Mouse (Mus musculus) intestine, embryonic 16.5 days (tissue): Measurements from ENCODE around the gene Snx1. TPM values are rescaled to one million over a fixed set of nuclear protein-coding genes. Genes with fewer than 3 reads are reported as not detected.

Experiments used
- ATAC-seq: fragments of 200-750 bp; cut with Nextera tagmentation; 2 replicates; pipeline ENCODE4 v1.8.0; 2017; ENCODE audit warnings: moderate TSS enrichment, moderate library complexity
- H3K27ac ChIP-seq: fragments of 300-500 bp; sonication (generic); 2 replicates; pipeline ENCODE4 v1.5.1; 2014; ENCODE audit warnings: mild to moderate bottlenecking, low read length
- H3K27me3 ChIP-seq: fragments of 300-500 bp; sonication (generic); replicated peaks from 2 replicates; pipeline ENCODE4 v1.6.1; 2014; ENCODE audit warnings: low read length, control low read depth, mixed read lengths; ENCODE audit not compliant: control insufficient read depth, insufficient read depth
- H3K36me3 ChIP-seq: fragments of 300-500 bp; sonication (generic); 2 replicates; pipeline ENCODE4 v1.6.1; 2014; ENCODE audit warnings: low read length, control low read depth; ENCODE audit not compliant: control insufficient read depth, insufficient read depth
- H3K4me1 ChIP-seq: fragments of 300-500 bp; sonication (generic); 2 replicates; pipeline ENCODE4 v1.6.1; 2014; ENCODE audit warnings: low read length, control low read depth, mixed read lengths; ENCODE audit not compliant: control insufficient read depth, insufficient read depth
- H3K4me2 ChIP-seq: fragments of 300-500 bp; sonication (generic); 2 replicates; pipeline ENCODE4 v1.6.1; 2014; ENCODE audit warnings: low read depth, low read length, control low read depth
- H3K4me3 ChIP-seq: fragments of 300-500 bp; sonication (generic); 2 replicates; pipeline ENCODE4 v1.5.1; 2014; ENCODE audit warnings: mild to moderate bottlenecking, low read length
- H3K9ac ChIP-seq: fragments of 300-500 bp; sonication (generic); 2 replicates; pipeline ENCODE4 v1.6.1; 2014; ENCODE audit warnings: low read depth, low read length
- H3K9me3 ChIP-seq: fragments of 300-500 bp; sonication (generic); 2 replicates; pipeline ENCODE4 v1.6.1; 2016; ENCODE audit warnings: low read length, control low read depth; ENCODE audit not compliant: control insufficient read depth
- WGBS: fragments of 180-500 bp; shearing (Covaris S2); extraction: QIAGEN DNeasy Blood & Tissue Kit; methylation state at CpG from one replicate; pipeline ENCODE4 v1.1.7; 2014; 5-methylcytosine and 5-hydroxymethylcytosine counted together
- polyA plus RNA-seq: library from polyadenylated mRNA; unstranded; fragments of >200 nt; fragmentation: Nextera tagmentation; extraction: Ambion mirVana; gene quantifications from 2 replicates; pipeline ENCODE4 v1.2.1, GENCODE M21; 2015

Snx1 gene
- polyA plus RNA-seq, 1 experiment from 2014 or later: 149 TPM

GRCm38 (mm10) chr9:66067542-66067941 lies 58.8 kb downstream of the Snx1 start:
- peaks cover 11% of the 10 kb centered on the region for H3K27me3 ChIP-seq
- H3K4me3 ChIP-seq: no peak overlapping the region
- H3K36me3 ChIP-seq: peaks cover 32% of the 10 kb centered on the region
- WGBS: 35% methylated on average over 5 of the region's 5 CpGs
- H3K9me3 ChIP-seq: no peaks in the 10 kb centered on the region
- no peak for ATAC-seq
- H3K4me2 ChIP-seq: no peak overlapping the region
- no peak overlapping the region for H3K9ac ChIP-seq
- peaks cover 7% of the 10 kb centered on the region; the same call in 1 of the 2 replicates for H3K4me1 ChIP-seq
- H3K27ac ChIP-seq: no peak overlapping the region

DNA sequence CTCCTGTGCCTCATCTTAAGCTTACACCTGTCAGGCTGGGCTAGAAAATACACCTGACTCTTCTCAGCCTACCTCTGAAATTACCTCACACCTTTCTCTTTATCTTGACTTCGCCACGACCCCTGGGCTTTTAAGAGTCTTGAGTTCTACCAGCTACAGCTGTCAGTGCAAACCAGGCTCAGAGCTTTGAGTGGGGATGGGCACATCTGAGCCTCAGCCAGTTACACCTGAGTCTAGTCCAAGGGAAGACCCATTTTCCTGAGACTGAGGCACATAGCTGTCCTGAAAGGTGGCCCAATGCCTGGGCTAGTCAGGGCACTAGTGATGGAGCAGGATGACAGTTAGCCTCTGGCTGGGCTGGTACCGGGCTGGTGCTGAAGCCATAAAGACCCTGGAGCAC lies 59.6 kb downstream of the Snx1 start:
- no peak overlapping the region for H3K9ac ChIP-seq
- peaks cover 7% of the 10 kb centered on the region for H3K4me1 ChIP-seq
- H3K4me2 ChIP-seq: no peak overlapping the region
- peaks cover 32% of the 10 kb centered on the region for H3K36me3 ChIP-seq
- ATAC-seq: no peak
- 84% methylated on average over 3 of the region's 3 CpGs for WGBS
- H3K27me3 ChIP-seq: peaks cover 11% of the 10 kb centered on the region
- H3K27ac ChIP-seq: no peak overlapping the region
- H3K4me3 ChIP-seq: no peak overlapping the region
- no peaks in the 10 kb centered on the region for H3K9me3 ChIP-seq

DNA sequence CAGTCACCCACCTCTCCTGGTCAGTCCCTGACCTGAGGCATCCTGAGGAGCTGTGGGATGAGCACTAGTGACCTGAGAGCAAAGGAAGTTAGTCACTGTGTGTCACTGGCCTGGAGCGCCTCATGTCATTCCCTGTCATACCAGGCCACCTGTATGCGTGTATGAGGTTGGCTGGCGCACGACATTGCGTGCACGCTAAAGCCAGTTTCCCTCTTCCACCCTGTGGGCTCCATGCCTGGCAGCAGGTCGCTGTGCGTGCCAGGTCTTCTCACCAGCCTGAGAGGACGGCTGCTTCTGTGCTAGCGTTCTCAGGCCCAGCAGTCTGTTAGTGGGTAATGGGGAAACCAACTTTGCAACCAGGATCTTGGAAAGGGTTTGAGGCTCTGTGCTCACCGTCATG lies 62.1 kb downstream of the Snx1 start:
- H3K4me1 ChIP-seq: peaks cover 18% of the 10 kb centered on the region
- H3K27me3 ChIP-seq: peaks cover 11% of the 10 kb centered on the region
- H3K27ac ChIP-seq: no peak overlapping the region
- H3K36me3 ChIP-seq: peaks cover 32% of the 10 kb centered on the region
- no peak overlapping the region for H3K4me2 ChIP-seq
- 95% methylated on average over 11 of the region's 11 CpGs for WGBS
- no peaks in the 10 kb centered on the region for H3K9me3 ChIP-seq
- H3K4me3 ChIP-seq: no peak overlapping the region
- H3K9ac ChIP-seq: no peak overlapping the region
- ATAC-seq: no peak

DNA sequence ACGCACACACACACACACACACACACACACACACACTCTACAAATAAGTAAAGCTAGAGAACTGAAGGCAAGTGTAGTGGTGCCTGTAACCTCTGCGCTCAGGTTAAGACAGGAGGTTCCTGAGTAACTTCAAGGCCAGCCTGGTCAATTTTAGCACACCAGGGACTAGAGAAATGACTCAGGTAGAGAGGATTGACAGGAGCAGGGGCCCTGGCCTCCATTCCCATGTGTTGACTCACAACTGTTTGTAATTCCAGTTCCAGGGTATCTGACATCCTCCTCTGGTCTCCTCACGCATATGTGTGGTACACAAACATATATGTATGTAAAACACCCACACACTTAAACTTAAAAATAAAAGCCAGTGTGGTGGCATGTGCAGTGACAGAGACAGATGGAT lies 62.9 kb downstream of the Snx1 start:
- no peaks in the 10 kb centered on the region for H3K9me3 ChIP-seq
- H3K27ac ChIP-seq: no peak overlapping the region
- peaks cover 16% of the 10 kb centered on the region for H3K4me1 ChIP-seq
- peaks cover 32% of the 10 kb centered on the region for H3K36me3 ChIP-seq
- WGBS: 89% methylated on average over 3 of the region's 3 CpGs
- no peak overlapping the region for H3K9ac ChIP-seq
- peaks cover 10% of the 10 kb centered on the region for H3K27me3 ChIP-seq
- no peak overlapping the region for H3K4me3 ChIP-seq
- no peak for ATAC-seq
- no peak overlapping the region for H3K4me2 ChIP-seq

DNA sequence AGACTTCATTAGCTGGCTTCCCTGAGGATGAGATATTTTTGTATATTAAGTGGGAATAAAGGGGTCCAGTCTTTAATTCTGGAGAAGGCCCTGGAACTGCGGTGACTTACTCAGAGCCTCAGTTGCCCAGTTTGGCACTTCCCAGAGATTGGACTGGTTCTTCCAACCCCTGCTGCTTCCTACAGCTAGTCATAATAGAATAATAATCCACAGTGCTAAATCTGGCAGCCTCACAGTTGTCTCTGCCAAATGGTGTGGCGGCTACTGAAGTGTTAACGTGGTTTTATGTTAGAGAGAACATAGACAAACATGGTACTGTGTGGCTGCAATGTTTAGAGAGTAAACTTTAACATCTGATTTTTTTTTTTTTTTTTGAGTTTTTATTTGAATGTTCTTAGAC lies 64.7 kb downstream of the Snx1 start:
- Histone ChIP-seq H3K27ac (no peak overlapping the region), H3K9ac (peak overlapping the region; percentile 89), H3K9me3 (no peaks in the 10 kb centered on the region), H3K4me1 (peaks cover 16% of the 10 kb centered on the region), H3K4me2 (peak overlapping the region; percentile 89), H3K27me3 (no peaks in the 10 kb centered on the region), H3K36me3 (peaks cover 30% of the 10 kb centered on the region), H3K4me3 (peak overlapping the region; percentile 88; the same call in 1 of the 2 replicates)
- 81% methylated on average over 3 of the region's 3 CpGs for WGBS
- no peak for ATAC-seq

DNA sequence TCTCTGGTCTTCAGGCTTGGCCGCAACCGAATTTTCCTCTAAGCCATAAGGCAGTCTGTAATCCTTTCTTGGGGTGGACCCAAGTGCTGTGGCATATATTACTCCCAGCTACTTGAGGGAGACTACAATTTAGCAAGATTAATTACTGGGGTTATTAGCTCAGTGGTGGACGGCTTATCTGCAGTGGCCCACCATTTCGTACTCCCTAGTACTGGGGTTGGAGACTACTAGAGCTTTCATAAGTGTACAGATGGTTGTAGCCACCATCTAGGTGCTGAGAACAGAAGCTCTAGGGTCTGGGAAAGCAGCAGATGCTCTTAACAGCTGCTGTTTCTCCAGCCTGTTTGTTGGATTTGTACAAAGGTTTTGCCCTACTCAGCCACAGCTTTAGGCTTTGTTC lies 65.4 kb downstream of the Snx1 start:
- H3K9ac ChIP-seq: peak overlapping the region; percentile 89
- no peaks in the 10 kb centered on the region for H3K9me3 ChIP-seq
- WGBS: 15% methylated on average over 4 of the region's 4 CpGs
- H3K36me3 ChIP-seq: peaks cover 24% of the 10 kb centered on the region
- no peaks in the 10 kb centered on the region for H3K27me3 ChIP-seq
- H3K27ac ChIP-seq: no peak overlapping the region
- no peak for ATAC-seq
- H3K4me1 ChIP-seq: peaks cover 16% of the 10 kb centered on the region
- peak overlapping the region; percentile 88 for H3K4me3 ChIP-seq
- H3K4me2 ChIP-seq: peak overlapping the region; percentile 89

GRCm38 (mm10) chr9:66060308-66060647 lies 66.1 kb downstream of the Snx1 start:
- peak; percentile 68 for ATAC-seq
- Histone ChIP-seq H3K4me3 (peak overlapping the region; percentile 88), H3K4me1 (peaks cover 16% of the 10 kb centered on the region), H3K9ac (peak overlapping the region; percentile 89), H3K27me3 (no peaks in the 10 kb centered on the region), H3K27ac (peak overlapping the region; percentile 70), H3K4me2 (peak overlapping the region; percentile 89), H3K36me3 (peaks cover 17% of the 10 kb centered on the region), H3K9me3 (no peaks in the 10 kb centered on the region)
- WGBS: 0% methylated on average over 20 of the region's 20 CpGs

DNA sequence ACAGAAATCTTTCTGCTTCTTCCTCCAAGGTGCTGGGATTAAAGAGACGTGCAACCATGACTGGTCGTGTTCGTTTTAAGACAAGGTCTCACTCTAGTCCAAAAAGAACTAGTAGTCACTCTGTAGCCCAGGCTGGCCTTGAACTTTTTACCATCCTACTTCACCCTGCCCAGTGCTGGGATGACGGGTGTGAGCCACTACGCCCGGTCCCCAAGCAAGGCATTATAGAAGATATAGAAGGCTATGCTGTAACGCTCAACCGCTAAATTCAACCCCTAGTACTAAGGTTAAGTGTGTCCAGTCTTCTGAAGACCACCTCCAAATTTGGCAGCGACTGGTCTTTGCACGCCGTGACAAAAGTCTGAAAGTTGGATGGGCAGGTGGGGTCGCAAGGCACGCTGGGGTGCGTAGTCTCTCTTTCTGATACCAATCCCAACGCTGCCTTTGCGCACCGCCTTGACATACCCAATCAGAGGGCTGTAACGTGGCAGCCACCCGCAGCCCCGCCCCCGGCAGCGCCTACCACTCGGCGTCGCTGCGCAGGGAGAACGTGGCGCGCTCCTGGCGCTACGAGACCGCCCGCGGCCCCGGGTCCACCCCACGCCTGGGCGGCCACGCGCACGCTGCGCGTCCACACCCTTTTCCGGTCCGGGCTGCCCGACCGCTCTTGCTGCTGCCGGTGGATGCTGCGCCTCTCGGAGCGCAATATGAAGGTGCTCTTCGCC lies 66.6 kb downstream of the Snx1 start, which contains the start of gene Ppib:
Gene Ppib (plus strand): TSS at position 640 of the 725 bp plus-strand sequence.
- WGBS: under 1% methylated on average over 51 of the region's 51 CpGs

GRCm38 (mm10) chr9:66053620-66054019 lies 72.8 kb downstream of the Snx1 start:
- Histone ChIP-seq H3K9me3 (no peaks in the 10 kb centered on the region), H3K27ac (no peak overlapping the region), H3K4me2 (no peak overlapping the region), H3K4me3 (no peak overlapping the region), H3K27me3 (no peaks in the 10 kb centered on the region), H3K36me3 (no peaks in the 10 kb centered on the region), H3K4me1 (no peaks in the 10 kb centered on the region), H3K9ac (no peak overlapping the region)
- WGBS: 45% methylated on average over 1 of the region's 1 CpGs
- ATAC-seq: no peak

More for the DNA sequence above, 66.6 kb downstream of the Snx1 start, which contains the start of gene Ppib:
- ATAC-seq: peak; percentile 99
- Histone ChIP-seq H3K27ac (peak within 1 kb of the TSS; percentile 70), H3K9me3 (no peaks in the 10 kb centered on the region), H3K4me2 (peak within 1 kb of the TSS; percentile 89), H3K4me3 (peak within 1 kb of the TSS; percentile 88), H3K9ac (peak within 1 kb of the TSS; percentile 89), H3K36me3 (peaks cover 13% of the 10 kb centered on the region), H3K4me1 (peaks cover 16% of the 10 kb centered on the region), H3K27me3 (no peaks in the 10 kb centered on the region)

- no peak overlapping the region for H3K4me3 ChIP-seq
- WGBS: 84% methylated on average over 1 of the region's 1 CpGs
- no peak overlapping the region for H3K4me2 ChIP-seq
- H3K4me1 ChIP-seq: no peaks in the 10 kb centered on the region
- no peaks in the 10 kb centered on the region for H3K36me3 ChIP-seq
- no peaks in the 10 kb centered on the region for H3K27me3 ChIP-seq
- ATAC-seq: no peak
- H3K27ac ChIP-seq: no peak overlapping the region
- no peaks in the 10 kb centered on the region for H3K9me3 ChIP-seq
- no peak overlapping the region for H3K9ac ChIP-seq
These were observed 73.7 kb downstream of the Snx1 start for GRCm38 (mm10) chr9:66052731-66053130.
